Mouse (Mus musculus): ENCODE data around the gene Gm38100.

Gm38100 gene

GRCm38 (mm10) chr1:175920029-175920428, at the start of gene Gm38100:
Gene Gm38100, plus strand, starts transcription at chr1:175920329.
- in situ Hi-C loops (cut with MboI, MseI): no loop called here

GRCm38 (mm10) chr1:175870716-175871115, 49.4 kb upstream of the Gm38100 start:
- in situ Hi-C loops (cut with MboI, MseI): loop anchor here in 1 of 2 experiments (10.0 kb wide), 1 partner anchor 246 kb away; the partner anchor contains the start of genes Fh1 and Kmo

- in situ Hi-C loops (cut with MboI, MseI): loop anchor here in 1 of 2 experiments (10.0 kb wide), 1 partner anchor 247 kb away; the partner anchor contains the start of genes Fh1 and Kmo
These were observed 47.9 kb upstream of the Gm38100 start for GRCm38 (mm10) chr1:175872028-175872816.

DNA sequence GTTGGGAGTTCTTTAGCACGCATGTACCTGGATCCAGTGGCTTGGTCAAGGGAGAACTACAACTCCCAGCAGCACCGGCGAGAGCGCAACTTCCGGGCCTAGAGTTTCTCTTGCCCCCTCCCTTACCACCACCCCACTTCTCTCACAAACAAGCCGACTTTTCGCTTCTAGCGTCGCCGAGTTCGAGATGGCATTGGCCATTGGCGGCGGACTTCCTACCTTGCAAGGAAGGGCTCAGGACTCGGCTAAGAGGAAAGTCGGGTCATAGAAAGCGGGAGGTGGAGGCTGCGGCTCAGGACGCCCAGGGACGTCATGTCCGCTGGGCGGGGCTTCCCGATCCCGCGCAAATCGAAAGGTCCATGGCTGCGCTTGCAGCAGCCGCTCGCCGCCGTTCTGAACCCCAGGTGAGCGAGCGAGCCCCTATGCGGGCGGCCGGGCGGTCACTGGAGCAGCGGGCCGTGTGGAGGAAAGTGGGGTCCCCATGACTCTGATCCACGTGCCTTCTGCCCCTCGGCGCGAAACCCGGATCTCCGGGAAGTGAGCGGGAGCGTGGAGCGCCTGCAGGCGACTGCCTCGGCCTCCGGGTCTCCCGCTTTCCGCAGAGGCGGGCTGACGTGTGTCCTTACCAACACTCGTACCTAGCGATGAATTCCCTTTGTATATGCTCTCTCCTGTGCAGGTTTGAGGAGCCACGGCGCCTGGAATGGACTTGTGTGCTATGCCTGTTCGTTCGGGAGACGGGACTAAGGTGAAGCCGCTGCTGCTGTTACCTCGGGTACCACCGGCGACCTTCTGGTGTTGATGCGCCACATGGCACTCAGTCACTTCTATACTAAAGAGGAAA, 39.5 kb upstream of the Gm38100 start, which contains the start of gene Exo1:
Gene Exo1, plus strand, starts transcription at position 129 of the 844 bp plus-strand sequence.
- in situ Hi-C loops (cut with MboI, MseI): loop anchor here in 1 of 2 experiments (5.0 to 10.0 kb wide), 2 partner anchors 253 to 1894 kb away; partner anchors contain the start of gene Fh1

- in situ Hi-C loops (cut with MboI, MseI): loop anchor here in 1 of 2 experiments (5.0 to 10.0 kb wide), 2 partner anchors 256 to 1891 kb away; partner anchors contain the start of gene Fh1
These were observed 36.7 kb upstream of the Gm38100 start for GRCm38 (mm10) chr1:175883398-175883797.

DNA sequence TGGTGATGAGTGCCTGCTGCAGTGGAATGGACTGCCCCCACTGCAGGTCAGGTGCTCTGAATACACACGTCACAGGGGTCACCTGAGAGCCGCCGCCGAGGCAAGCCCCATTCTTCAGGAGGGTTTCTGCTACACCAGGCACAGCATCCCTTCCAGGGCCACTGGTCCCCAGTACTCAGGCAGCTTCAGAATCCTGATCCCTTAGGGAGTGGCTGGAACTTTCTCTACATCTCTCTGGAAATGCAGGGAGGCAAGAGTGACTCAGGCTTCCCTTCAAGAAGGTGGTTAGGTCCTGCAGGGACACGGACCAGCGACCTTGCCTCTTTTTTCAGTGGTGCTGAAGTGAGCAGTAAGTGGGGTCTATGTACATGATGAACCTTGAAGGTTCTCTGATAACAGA, 26.9 kb upstream of the Gm38100 start:
- in situ Hi-C loops (cut with MboI, MseI): loop anchor here in 1 of 2 experiments (5.0 kb wide), 1 partner anchor 201 kb away; the partner anchor contains the start of genes Chml and Opn3

GRCm38 (mm10) chr1:175893726-175894125, 26.4 kb upstream of the Gm38100 start:
- in situ Hi-C loops (cut with MboI, MseI): loop anchor here in 1 of 2 experiments (5.0 kb wide), 1 partner anchor 201 kb away; the partner anchor contains the start of genes Chml and Opn3

DNA sequence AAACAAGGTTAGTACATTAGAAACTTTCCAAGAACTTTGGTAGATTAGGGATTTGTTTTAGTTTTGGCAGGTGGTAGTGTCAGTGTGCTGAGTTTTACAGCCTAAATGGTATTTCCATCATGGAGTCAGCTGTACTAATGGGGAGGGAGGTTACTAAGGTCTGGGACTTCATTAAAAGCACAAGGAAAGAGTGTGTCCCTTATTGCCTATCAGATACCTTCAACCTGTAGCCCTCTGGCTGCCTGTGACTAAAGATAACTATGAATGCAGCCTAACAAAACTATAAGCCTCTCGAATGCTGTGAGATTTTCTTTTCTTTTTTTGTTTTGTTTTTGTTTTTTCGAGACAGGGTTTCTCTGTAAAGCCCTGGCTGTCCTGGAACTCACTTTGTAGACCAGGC, 8.9 kb upstream of the Gm38100 start:
- in situ Hi-C loops (cut with MboI, MseI): no loop called here

DNA sequence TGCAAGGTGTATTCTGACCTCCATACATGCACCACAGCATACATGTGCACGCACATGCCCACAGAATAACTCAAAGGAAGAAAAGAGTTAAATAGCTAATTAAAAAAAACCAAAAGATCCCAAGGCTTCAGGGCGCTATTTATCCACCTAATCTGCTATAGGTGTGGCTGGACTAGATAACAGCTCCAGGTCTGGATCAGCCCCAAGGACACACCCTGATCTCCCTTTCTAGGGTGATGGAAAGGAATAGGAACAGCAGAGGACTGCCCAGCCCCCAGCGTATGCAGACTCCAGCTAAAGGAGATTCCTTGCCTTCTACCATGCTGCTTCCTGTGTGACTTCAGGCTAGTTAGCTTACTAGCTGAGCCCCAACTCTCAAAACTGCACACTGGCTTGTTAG, 8.1 kb upstream of the Gm38100 start:
- in situ Hi-C loops (cut with MboI, MseI): no loop called here

DNA sequence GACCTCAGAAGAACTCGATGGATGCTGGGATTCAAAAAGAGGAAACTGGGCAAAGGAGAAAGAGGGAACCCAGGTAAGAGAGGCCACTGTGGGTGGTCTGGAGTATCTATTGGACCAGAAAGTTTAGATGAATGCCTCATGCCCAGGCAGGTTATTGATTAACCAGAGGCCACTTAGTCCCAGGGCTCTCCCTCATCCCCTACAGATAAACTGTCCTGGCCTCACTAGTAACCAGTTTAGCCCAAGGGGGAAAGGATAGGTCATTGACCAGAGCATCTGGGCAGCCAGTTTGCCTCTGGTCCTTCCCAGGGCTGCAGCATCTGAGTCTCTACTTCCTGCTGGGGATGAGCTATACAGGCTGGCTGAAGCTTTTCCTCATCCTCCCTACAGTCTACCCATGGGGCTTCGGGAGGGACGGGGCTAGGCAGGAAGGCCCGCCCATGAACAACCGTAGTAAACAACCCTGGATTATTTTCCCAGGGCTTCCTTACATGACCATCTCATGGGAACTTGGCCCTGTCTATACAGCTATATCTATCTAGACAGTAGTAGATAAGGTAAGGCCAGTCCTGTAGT, 6.3 kb upstream of the Gm38100 start:
- in situ Hi-C loops (cut with MboI, MseI): no loop called here

GRCm38 (mm10) chr1:175921091-175921490, 962 bp downstream of the Gm38100 start:
- in situ Hi-C loops (cut with MboI, MseI): no loop called here

DNA sequence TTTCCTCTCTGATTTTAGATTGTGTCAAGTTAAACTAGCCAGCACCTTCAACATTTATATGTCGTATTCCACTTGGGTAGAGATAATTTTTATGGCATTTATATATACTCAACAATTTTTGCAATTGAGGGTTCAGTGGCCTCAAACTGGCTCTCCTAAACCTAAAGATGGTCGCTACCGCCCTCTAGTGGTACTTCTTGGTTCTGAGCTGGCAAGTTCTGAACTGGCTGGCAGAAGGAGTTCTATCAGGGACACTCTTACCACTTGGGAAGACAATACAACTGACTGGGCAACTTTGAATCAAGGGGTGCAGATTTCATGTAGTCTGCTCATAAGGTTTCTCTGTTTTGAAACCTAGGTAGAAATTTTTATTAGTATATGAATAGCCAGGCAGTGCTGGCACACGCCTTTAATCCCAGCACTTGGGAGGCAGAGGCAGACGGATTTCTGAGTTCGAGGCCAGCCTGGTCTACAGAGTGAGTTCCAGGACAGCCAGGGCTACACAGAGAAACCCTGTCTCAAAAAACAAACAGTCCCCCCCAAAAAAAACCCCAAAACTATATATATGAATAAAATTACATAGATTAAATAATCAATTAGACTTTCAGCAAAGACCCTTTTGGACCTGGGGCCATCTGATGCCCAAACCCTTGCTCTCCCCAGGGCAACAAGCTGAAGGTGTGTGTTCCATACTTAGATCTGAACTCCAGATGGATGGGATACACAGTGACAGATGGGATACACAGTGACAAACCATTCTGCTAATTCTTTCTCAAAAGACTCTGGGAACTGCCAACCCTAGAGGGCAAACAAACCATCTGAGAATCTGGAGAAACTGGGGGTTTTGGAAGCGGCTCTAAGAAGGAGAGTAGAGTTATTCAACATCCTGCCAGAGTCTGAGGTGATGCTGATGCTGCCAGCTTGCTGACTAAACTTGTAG, 4.0 kb downstream of the Gm38100 start:
- in situ Hi-C loops (cut with MboI, MseI): no loop called here

DNA sequence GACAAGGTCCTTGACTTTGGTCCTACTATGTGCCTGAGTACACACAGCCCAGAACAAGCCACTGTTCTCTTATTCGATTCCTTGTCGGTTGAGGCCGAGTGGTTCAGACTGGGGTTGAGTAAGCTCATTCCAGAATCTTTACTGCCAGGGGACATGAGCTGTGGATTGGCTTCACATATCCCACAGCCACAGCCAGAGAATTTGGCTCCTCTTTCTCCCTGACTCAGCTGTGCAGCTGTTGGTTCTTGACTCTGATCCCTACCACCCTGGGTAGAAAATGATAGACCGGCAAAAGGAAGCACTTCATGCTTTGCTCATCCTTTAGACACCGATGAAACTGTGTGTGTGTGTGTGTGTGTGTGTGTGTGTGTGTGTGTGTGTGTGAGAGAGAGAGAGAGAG, 11.3 kb downstream of the Gm38100 start:
- in situ Hi-C loops (cut with MboI, MseI): loop anchor here (25.0 kb wide), 2 partner anchors 731 to 931 kb away; no protein-coding TSS in a partner anchor

GRCm38 (mm10) chr1:175936282-175936737, 16.2 kb downstream of the Gm38100 start:
- in situ Hi-C loops (cut with MboI, MseI): loop anchor here (25.0 kb wide), 2 partner anchors 726 to 926 kb away; no protein-coding TSS in a partner anchor

DNA sequence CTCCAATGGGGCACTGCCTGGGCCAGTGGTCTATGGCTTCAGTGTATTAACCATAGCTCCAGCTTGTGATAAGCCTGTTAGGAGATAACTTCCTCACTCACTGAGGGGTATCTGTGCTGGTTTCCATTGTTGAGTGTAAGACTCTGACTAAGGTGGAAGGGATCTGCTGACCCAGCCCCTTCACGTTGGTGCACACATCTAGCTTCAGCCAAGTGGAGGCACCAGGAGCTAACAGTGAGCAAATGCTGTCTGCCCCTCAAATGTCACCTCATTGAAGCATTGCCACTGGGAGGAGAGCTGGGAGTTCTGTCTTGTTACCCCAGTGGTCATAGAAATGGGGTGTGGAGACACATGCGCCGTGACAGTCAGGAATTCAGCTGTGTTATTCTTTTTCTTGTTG, 18.6 kb downstream of the Gm38100 start:
- in situ Hi-C loops (cut with MboI, MseI): loop anchor here (25.0 kb wide), 2 partner anchors 724 to 924 kb away; no protein-coding TSS in a partner anchor

GRCm38 (mm10) chr1:175943168-175943567, 23.0 kb downstream of the Gm38100 start:
- in situ Hi-C loops (cut with MboI, MseI): loop anchor here (25.0 kb wide), 2 partner anchors 719 to 919 kb away; no protein-coding TSS in a partner anchor

DNA sequence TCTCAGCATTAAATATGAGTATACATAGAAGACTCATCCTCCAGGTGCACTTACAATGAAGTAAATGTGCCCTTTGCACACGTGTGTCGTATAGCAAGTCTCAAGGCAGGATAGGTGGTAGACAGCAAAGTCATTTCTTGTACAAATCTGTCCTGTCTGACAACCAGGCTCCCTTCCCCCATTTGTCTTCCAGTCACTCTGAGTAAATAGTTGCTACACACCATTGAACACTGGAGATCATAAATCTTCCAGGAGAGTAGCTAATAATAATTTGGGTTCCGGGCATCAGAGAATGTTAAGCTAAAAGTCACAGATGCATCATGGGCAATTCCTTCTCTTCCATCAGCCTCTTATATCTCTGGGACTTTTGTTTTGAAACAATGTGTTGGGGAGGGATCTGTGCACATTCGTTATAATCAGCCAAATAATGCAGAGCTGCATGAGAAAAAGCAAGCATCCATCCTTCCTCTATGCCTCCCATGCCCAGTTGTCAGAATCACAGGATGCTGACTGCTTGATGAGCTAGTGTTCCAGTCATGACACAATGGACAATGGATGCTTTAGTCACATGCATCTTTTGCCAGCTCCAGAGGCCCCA, 26.7 kb downstream of the Gm38100 start:
- in situ Hi-C loops (cut with MboI, MseI): loop anchor here (25.0 kb wide), 2 partner anchors 715 to 915 kb away; no protein-coding TSS in a partner anchor

- in situ Hi-C loops (cut with MboI, MseI): no loop called here
These were observed 30.3 kb downstream of the Gm38100 start for GRCm38 (mm10) chr1:175950421-175950820.

DNA sequence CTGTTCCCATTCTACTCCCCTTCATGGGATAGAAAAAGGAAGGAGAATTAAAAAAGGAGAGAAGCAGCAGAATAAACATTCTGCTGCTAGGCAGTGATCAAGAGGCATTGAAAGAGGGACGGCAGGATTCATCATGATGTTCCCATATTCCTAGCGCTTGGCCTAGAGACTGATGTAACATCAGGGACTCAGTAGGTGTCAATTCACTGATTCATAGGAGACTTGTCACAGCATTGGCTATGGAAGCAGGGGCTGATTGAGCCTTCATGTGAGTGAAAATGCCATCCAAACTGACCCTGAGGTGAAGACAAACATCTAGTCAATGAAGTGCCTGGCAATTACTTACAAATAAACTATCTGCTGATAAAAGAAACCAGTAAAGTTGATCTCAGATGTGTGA, 30.7 kb downstream of the Gm38100 start:
- in situ Hi-C loops (cut with MboI, MseI): no loop called here

Measured in T-helper 17 cell (primary cell).